In the genomic region with DNA sequence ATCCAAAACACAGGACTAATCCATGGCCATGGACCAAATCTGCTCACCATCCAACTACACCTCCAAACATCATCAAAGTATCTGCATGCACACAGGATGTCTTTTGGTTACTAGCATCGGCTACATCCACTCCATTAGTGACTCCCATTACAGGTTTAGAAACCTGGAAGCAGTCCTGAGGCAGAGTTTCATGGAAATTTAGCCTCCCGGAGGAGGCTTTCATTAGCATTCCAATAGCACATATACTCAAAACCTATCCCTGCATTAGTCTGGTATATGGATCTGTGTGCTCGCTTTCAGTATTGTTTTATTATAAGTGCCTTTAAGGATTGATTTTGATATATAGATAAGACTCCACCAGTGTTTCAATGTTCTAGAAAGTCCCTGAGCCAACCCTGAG, we compare ENCODE assay signal across 23 mouse cellular contexts. TPM values are rescaled to one million over a fixed set of nuclear protein-coding genes. Genes with fewer than 3 reads are reported as not detected.
"Had no signal": no experiment of that assay in that cellular context is flagged by ENCODE, and none has a peak within 500 bp of the region (broad histone marks: within the 10 kb centered on the region; RNA-seq: fewer than 3 reads in every experiment).

No protein-coding gene starts in this region.

- ATAC-seq: midbrain, embryonic 13.5 days; midbrain, embryonic 15.5 days had no signal

- H3K4me1 ChIP-seq: megakaryocyte, embryonic 14.5 days; midbrain, embryonic 13.5 days; midbrain, embryonic 15.5 days; neural tube, embryonic 12.5 days; stomach, embryonic 15.5 days had no signal

- H3K4me3 ChIP-seq: megakaryocyte, embryonic 14.5 days; midbrain, embryonic 13.5 days; midbrain, embryonic 15.5 days; neural tube, embryonic 12.5 days; stomach, embryonic 15.5 days had no signal

- H3K9me3 ChIP-seq: megakaryocyte, embryonic 14.5 days; midbrain, embryonic 13.5 days; midbrain, embryonic 15.5 days; neural tube, embryonic 12.5 days; stomach, embryonic 15.5 days had no signal

- H3K36me3 ChIP-seq: midbrain, embryonic 13.5 days; midbrain, embryonic 15.5 days; neural tube, embryonic 12.5 days; stomach, embryonic 15.5 days had no signal

- H3K27ac ChIP-seq: midbrain, embryonic 13.5 days; midbrain, embryonic 15.5 days; neural tube, embryonic 12.5 days; stomach, embryonic 15.5 days; stomach, postnatal 0 days had no signal

- H3K27me3 ChIP-seq: megakaryocyte, embryonic 14.5 days; midbrain, embryonic 13.5 days; midbrain, embryonic 15.5 days; neural tube, embryonic 12.5 days; stomach, embryonic 15.5 days had no signal

- H3K9ac ChIP-seq: lung, embryonic 14.5 days; midbrain, embryonic 13.5 days; midbrain, embryonic 15.5 days; neural tube, embryonic 12.5 days; stomach, embryonic 15.5 days had no signal

- DNase-seq: lung, adult 18-20 months; lung, embryonic 14.5 days; lung, postnatal 10 days; lung, postnatal 4 days; right cerebral cortex, postnatal 14 days; thymus, adult 2 months; thymus, postnatal 25 days; thymus, postnatal 4 days had no signal

- H3K4me2 ChIP-seq: lung, embryonic 14.5 days; midbrain, embryonic 11.5 days; midbrain, embryonic 13.5 days; midbrain, embryonic 15.5 days; neural tube, embryonic 12.5 days; stomach, embryonic 15.5 days had no signal

RNA-seq across cellular contexts. Expression of a gene that starts 7.9 kb away (rescaled TPM):
- total RNA-seq: midbrain, postnatal 0 days; monocyte, adult 5-6 weeks; neutrophil, adult 5-6 weeks had no signal
- polyA plus RNA-seq: lung, embryonic 14.5 days; lung, embryonic 16.5 days; midbrain, embryonic 11.5 days; midbrain, embryonic 13.5 days; midbrain, embryonic 15.5 days; midbrain, postnatal 0 days; neural tube, embryonic 12.5 days; neural tube, embryonic 14.5 days; spleen, adult 2 months; stomach, embryonic 15.5 days; testis, adult 2 months; urinary bladder, adult 2 months had no signal

RNA-seq across cellular contexts. Expression of a gene that starts 11.5 kb away (rescaled TPM):
- total RNA-seq: monocyte, adult 5-6 weeks; neutrophil, adult 5-6 weeks had no signal
- polyA plus RNA-seq: lung, embryonic 14.5 days; lung, embryonic 16.5 days; midbrain, embryonic 11.5 days; midbrain, embryonic 13.5 days; midbrain, embryonic 15.5 days; midbrain, postnatal 0 days; neural tube, embryonic 12.5 days; neural tube, embryonic 14.5 days; spleen, adult 2 months; testis, adult 2 months; urinary bladder, adult 2 months had no signal

RNA-seq across cellular contexts. Expression of a gene that starts 25.3 kb away (rescaled TPM):
- total RNA-seq: midbrain, postnatal 0 days; monocyte, adult 5-6 weeks; neutrophil, adult 5-6 weeks had no signal
- polyA plus RNA-seq: lung, embryonic 14.5 days; lung, embryonic 16.5 days; midbrain, embryonic 11.5 days; midbrain, embryonic 13.5 days; midbrain, embryonic 15.5 days; midbrain, postnatal 0 days; neural tube, embryonic 12.5 days; neural tube, embryonic 14.5 days; spleen, adult 2 months; stomach, embryonic 15.5 days; testis, adult 2 months; urinary bladder, adult 2 months had no signal

RNA-seq across cellular contexts. Expression of a gene that starts 35.5 kb away (rescaled TPM):
- total RNA-seq: midbrain, postnatal 0 days; monocyte, adult 5-6 weeks; neutrophil, adult 5-6 weeks had no signal
- polyA plus RNA-seq: lung, embryonic 14.5 days; lung, embryonic 16.5 days; midbrain, embryonic 11.5 days; midbrain, embryonic 13.5 days; midbrain, embryonic 15.5 days; midbrain, postnatal 0 days; neural tube, embryonic 12.5 days; neural tube, embryonic 14.5 days; spleen, adult 2 months; stomach, embryonic 15.5 days; testis, adult 2 months; urinary bladder, adult 2 months had no signal

RNA-seq across cellular contexts. Expression of a gene that starts 36.9 kb away (rescaled TPM):
- total RNA-seq: monocyte, adult 5-6 weeks; neutrophil, adult 5-6 weeks had no signal
- polyA plus RNA-seq: lung, embryonic 14.5 days; lung, embryonic 16.5 days; midbrain, embryonic 11.5 days; midbrain, embryonic 13.5 days; midbrain, embryonic 15.5 days; midbrain, postnatal 0 days; neural tube, embryonic 12.5 days; neural tube, embryonic 14.5 days; spleen, adult 2 months; stomach, embryonic 15.5 days; testis, adult 2 months; thymus, adult 2 months; urinary bladder, adult 2 months had no signal
